Mouse (Mus musculus) heart, postnatal 0 days (tissue): ENCODE results near the gene Mff. TPM values are rescaled to one million over a fixed set of nuclear protein-coding genes. Genes with fewer than 3 reads are reported as not detected.

ENCODE experiments used
- ATAC-seq: fragments of 200-750 bp; cut with Nextera tagmentation; 2 replicates; pipeline ENCODE4 v1.8.0; 2017; ENCODE audit warnings: low read depth, moderate number of reproducible peaks, moderate library complexity; ENCODE audit not compliant: insufficient read depth
- DNase-seq: peaks from one replicate; pipeline ENCODE4 v3.0.0-alpha.2; 2016; ENCODE audit warnings: low spot score
- H3K27ac ChIP-seq: fragments of 300-500 bp; sonication (generic); 2 replicates; pipeline ENCODE4 v1.5.1; 2014; ENCODE audit warnings: low read depth, mild to moderate bottlenecking
- H3K27me3 ChIP-seq: fragments of 300-500 bp; sonication (generic); 2 replicates; pipeline ENCODE4 v1.6.1; 2014; ENCODE audit warnings: low read length, mixed read lengths; ENCODE audit not compliant: control insufficient read depth, insufficient read depth
- H3K36me3 ChIP-seq: fragments of 300-500 bp; sonication (generic); replicated peaks from 2 replicates; pipeline ENCODE4 v1.6.1; 2014; ENCODE audit warnings: low read length, mixed read lengths; ENCODE audit not compliant: control insufficient read depth, insufficient read depth
- H3K4me1 ChIP-seq: fragments of 300-500 bp; sonication (generic); 2 replicates; pipeline ENCODE4 v1.6.1; 2014; ENCODE audit warnings: antibody characterized with exemption; ENCODE audit not compliant: control insufficient read depth, insufficient read depth
- H3K4me2 ChIP-seq: fragments of 300-500 bp; sonication (generic); 2 replicates; pipeline ENCODE4 v1.6.1; 2014; ENCODE audit warnings: low read depth, mild to moderate bottlenecking, low read length, moderate library complexity
- H3K4me3 ChIP-seq: fragments of 300-500 bp; sonication (generic); 2 replicates; pipeline ENCODE4 v1.5.1; 2014; ENCODE audit warnings: low read depth, low read length
- H3K9ac ChIP-seq: fragments of 300-500 bp; sonication (generic); replicated peaks from 2 replicates; pipeline ENCODE4 v1.6.1; 2014; ENCODE audit warnings: low read depth, low read length, mixed read lengths
- H3K9me3 ChIP-seq: fragments of 300-500 bp; sonication (generic); replicated peaks from 2 replicates; pipeline ENCODE4 v1.6.1; 2016; ENCODE audit warnings: low read length; ENCODE audit not compliant: control insufficient read depth
- CTCF ChIP-seq: IDR thresholded peaks from 2 replicates; pipeline ENCODE4 v1.5.1; 2016; ENCODE audit warnings: antibody characterized with exemption, control low read depth, low read depth
- EP300 ChIP-seq: IDR thresholded peaks from 2 replicates; pipeline ENCODE4 v1.6.1; 2016; ENCODE audit warnings: antibody characterized with exemption, low read depth
- WGBS: fragments of 180-500 bp; shearing (Covaris S2); extraction: QIAGEN DNeasy Blood & Tissue Kit; methylation state at CpG from one replicate; pipeline ENCODE4 v1.1.7; 2014; 5-methylcytosine and 5-hydroxymethylcytosine counted together
- polyA plus RNA-seq: library from polyadenylated mRNA; unstranded; fragments of >200 nt; fragmentation: Nextera tagmentation; extraction: Ambion mirVana; gene quantifications from 2 replicates; pipeline ENCODE4 v1.2.1, GENCODE M21; 2015
- total RNA-seq: library from RNA; depleted of rRNA; stranded (reverse); fragments of >200 nt; gene quantifications from 2 replicates; pipeline ENCODE4 v1.2.3, GENCODE M21; 2014; ENCODE audit warnings: low replicate concordance; rRNA removed

The Mff gene
- total and polyA plus RNA-seq, 2 experiments from 2014 or later, result 211 to 270 TPM

DNA sequence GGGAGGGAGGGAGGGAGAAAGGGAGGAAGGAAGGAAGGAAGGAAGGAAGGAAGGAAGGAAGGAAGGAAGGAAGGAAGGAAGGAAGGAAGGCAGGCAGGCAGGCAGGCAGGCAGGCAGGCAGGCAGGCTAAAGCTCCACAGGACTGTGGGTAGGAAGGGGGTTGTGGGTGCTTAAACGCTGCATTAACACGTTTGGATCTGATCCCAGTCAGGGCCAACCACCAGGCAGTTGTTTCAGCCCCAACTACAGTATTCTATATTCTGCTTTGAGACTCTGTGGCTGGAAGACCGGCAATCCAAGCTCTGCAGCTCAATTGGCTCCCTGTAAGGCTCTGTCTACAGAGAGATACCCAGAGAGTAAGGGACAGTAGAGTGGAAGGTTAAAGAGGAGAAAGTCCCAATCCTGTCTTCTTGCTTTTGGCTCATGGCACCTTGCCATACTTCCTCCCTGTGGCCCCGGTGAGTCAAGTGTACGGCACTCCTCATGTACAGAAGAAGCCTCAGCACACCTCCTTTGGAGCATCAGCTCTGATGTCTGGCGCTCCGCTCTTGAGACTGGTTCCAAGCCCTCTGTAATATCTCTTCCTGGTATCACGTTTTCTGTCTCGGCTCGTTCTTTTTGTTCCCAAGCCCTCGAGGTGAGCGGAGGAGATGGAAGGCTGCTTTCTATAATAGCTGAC lies 76.6 kb downstream of the Mff start:
- H3K36me3 ChIP-seq, result no peaks in the 10 kb centered on the region
- no peak overlapping the region for H3K4me2 ChIP-seq
- WGBS, result 51% methylated on average over 12 of the region's 12 CpGs
- 0 out of 2 replicates have a peak, but pooled peaks cover 7% of the 10 kb centered on the region for H3K4me1 ChIP-seq
- no peak overlapping the region for H3K4me3 ChIP-seq
- H3K27me3 ChIP-seq, result no peaks in the 10 kb centered on the region
- TF ChIP-seq CTCF, result no peak
- no peak for TF ChIP-seq EP300
- H3K9ac ChIP-seq, result no peak overlapping the region
- DNase-seq (no peak), ATAC-seq (no peak)
- no peaks in the 10 kb centered on the region for H3K9me3 ChIP-seq
- H3K27ac ChIP-seq, result no peak overlapping the region

Other genes starting within 250 kb of the Mff start
- 0.53 and 1.9 TPM in 2 replicates for gene Col4a4, start 138.0 kb upstream of the Mff start, total RNA-seq
- gene Col4a4, start 138.0 kb upstream of the Mff start, polyA plus RNA-seq, result 0.89 and 1.3 TPM in 2 replicates
- gene Col4a3, start 138.0 kb upstream of the Mff start, total RNA-seq, result 0.08 and 9.9 TPM in 2 replicates
- gene Col4a3, start 138.0 kb upstream of the Mff start, polyA plus RNA-seq, result 0.58 and 0.63 TPM in 2 replicates
- not detected in 2 replicates for gene Tm4sf20, start 43.6 kb downstream of the Mff start, total RNA-seq
- 0.14 TPM in 1 of 2 replicates, not detected in the other for gene Tm4sf20, start 43.6 kb downstream of the Mff start, polyA plus RNA-seq
- gene Gm47791, start 46.4 kb downstream of the Mff start, total RNA-seq, result not detected in 2 replicates
- not detected in 2 replicates for gene Gm47791, start 46.4 kb downstream of the Mff start, polyA plus RNA-seq
- gene Agfg1, start 114.6 kb downstream of the Mff start, total RNA-seq, result 71.0 and 78.8 TPM in 2 replicates
- gene Agfg1, start 114.6 kb downstream of the Mff start, polyA plus RNA-seq, result 18.5 and 18.6 TPM in 2 replicates
- gene A030005L19Rik, start 188.4 kb downstream of the Mff start, total RNA-seq, result not detected in 2 replicates
- gene A030005L19Rik, start 188.4 kb downstream of the Mff start, polyA plus RNA-seq, result 0.15 TPM in 1 of 2 replicates, not detected in the other
- gene A030014E15Rik, start 200.0 kb downstream of the Mff start, total RNA-seq, result not detected in 2 replicates
- not detected in 2 replicates for gene A030014E15Rik, start 200.0 kb downstream of the Mff start, polyA plus RNA-seq
- gene Gm6217, start 206.5 kb downstream of the Mff start, total RNA-seq, result not detected in 2 replicates
- gene Gm6217, start 206.5 kb downstream of the Mff start, polyA plus RNA-seq, result not detected in 2 replicates
- gene A030003K21Rik, start 218.5 kb downstream of the Mff start, total RNA-seq, result not detected in 2 replicates
- gene A030003K21Rik, start 218.5 kb downstream of the Mff start, polyA plus RNA-seq, result not detected in 2 replicates
- not detected in 2 replicates for gene Gm7544, start 231.1 kb downstream of the Mff start, total RNA-seq
- not detected in 2 replicates for gene Gm7544, start 231.1 kb downstream of the Mff start, polyA plus RNA-seq
- not detected in 2 replicates for gene Gm47955, start 235.4 kb downstream of the Mff start, total RNA-seq
- not detected in 2 replicates for gene Gm47955, start 235.4 kb downstream of the Mff start, polyA plus RNA-seq